Mouse (Mus musculus): ENCODE results near the gene Sspn. TPM values are rescaled to one million over a fixed set of nuclear protein-coding genes. Genes with fewer than 3 reads are reported as not detected.
A peak's percentile ranks its signal among the peaks of the same experiment; 100 is the strongest.

Sspn gene
- polyA plus RNA-seq, 1 experiment from 2014 or later, result 3.6 TPM

DNA sequence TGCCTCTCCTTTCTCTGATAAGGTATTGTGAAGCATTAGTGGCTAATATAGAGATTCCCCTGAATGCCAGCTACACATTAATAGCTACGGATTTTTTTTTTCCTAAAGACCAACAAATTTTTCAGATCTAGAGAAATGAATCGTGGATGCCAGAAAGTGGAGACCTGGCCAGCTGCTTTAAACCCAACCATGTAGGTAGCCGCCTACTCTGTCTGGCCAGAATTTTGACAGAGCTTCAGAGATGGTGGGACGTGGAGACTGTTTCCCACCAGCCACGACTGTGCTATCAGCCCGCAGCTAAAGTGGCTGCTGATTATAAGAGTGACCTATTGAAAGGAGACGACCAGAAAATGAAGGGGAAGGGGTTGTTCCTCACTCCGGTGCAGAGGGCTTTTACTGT is 36.3 kb downstream of the Sspn start:
- WGBS, result 79% methylated on average over 8 of the region's 8 CpGs
- H3K27ac ChIP-seq (ENCODE audit: low read depth, low read length), result no peak overlapping the region
- no peak for ATAC-seq

DNA sequence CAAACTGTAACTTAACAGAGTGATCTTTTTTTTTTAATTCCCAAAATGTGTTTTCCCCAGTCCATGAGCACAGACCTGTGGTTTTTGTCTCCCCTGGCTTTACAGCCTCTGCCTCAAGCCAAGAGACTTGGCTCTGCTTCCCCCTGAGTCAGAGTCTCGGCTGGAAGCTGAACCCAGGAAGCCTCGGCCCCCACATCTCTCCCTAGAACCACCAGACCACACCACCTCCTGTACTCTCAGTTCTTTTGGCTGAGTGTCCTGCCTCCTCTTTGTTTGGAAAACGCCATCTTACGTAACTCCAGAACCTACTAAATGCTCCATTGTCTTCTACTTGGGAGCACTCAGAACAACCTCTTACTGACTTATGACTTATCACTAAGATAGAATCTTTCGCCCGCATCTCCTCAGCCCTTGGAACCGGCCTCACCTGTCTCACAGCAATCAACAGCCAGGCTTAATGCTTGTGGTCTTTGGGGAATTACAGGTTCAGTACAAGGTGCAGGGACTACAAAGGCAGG is 36.9 kb downstream of the Sspn start:
- TF ChIP-seq CTCF (IDR thresholded peaks at IDR 0.05; ENCODE audit: low read depth), result no peak
- no peak overlapping the region for H3K9ac ChIP-seq (ENCODE audit: low read depth, low read length)
- 0 out of 2 replicates have a peak overlapping the region, but pooled peaks have one; percentile 3 for H3K4me2 ChIP-seq (replicated peaks; ENCODE audit: low read depth)
- H3K36me3 ChIP-seq (ENCODE audit: control insufficient read depth, insufficient read depth), result no peaks in the 10 kb centered on the region
- no peak for ATAC-seq
- no peaks in the 10 kb centered on the region for H3K9me3 ChIP-seq (ENCODE audit: control insufficient read depth)
- no peak overlapping the region for H3K27ac ChIP-seq (ENCODE audit: low read depth, low read length)
- H3K4me3 ChIP-seq (ENCODE audit: low read depth, low read length), result no peak overlapping the region
- H3K27me3 ChIP-seq (replicated peaks; ENCODE audit: control insufficient read depth, insufficient read depth, low read length), result no peaks in the 10 kb centered on the region
- WGBS, result 35% methylated on average over 7 of the region's 7 CpGs
- H3K4me1 ChIP-seq (replicated peaks; ENCODE audit: control insufficient read depth, insufficient read depth, low read length), result 0 out of 2 replicates have a peak, but pooled peaks cover 6% of the 10 kb centered on the region

More for the DNA sequence above, 36.3 kb downstream of the Sspn start:
- no peak overlapping the region for H3K4me2 ChIP-seq (replicated peaks; ENCODE audit: low read depth)
- H3K4me3 ChIP-seq (ENCODE audit: low read depth, low read length), result no peak overlapping the region
- no peaks in the 10 kb centered on the region for H3K9me3 ChIP-seq (ENCODE audit: control insufficient read depth)
- H3K4me1 ChIP-seq (replicated peaks; ENCODE audit: control insufficient read depth, insufficient read depth, low read length), result 0 out of 2 replicates have a peak, but pooled peaks cover 6% of the 10 kb centered on the region
- no peak overlapping the region for H3K9ac ChIP-seq (ENCODE audit: low read depth, low read length)
- no peak for TF ChIP-seq CTCF (IDR thresholded peaks at IDR 0.05; ENCODE audit: low read depth)
- no peaks in the 10 kb centered on the region for H3K36me3 ChIP-seq (ENCODE audit: control insufficient read depth, insufficient read depth)
- H3K27me3 ChIP-seq (replicated peaks; ENCODE audit: control insufficient read depth, insufficient read depth, low read length), result no peaks in the 10 kb centered on the region

DNA sequence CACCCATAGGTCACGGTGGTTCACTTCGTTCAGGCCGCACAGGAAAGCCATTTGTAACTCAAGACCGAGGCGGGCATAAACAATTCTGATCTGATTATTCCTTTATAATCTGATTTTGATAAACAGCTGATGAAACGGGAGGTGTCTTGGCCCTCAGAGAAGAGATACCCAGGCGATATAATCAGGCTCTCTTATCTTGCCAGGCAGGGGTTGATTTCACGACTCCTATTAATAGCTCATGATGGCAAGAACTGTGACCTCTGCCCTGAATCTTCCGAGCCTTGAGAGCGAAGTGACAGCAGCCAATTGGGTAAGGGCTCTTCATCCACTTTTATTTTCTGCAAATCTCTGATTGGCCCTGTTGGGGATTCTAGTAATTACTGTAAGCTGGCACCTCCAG is 37.4 kb downstream of the Sspn start:
- no peak overlapping the region for H3K9ac ChIP-seq (ENCODE audit: low read depth, low read length)
- no peaks in the 10 kb centered on the region for H3K27me3 ChIP-seq (replicated peaks; ENCODE audit: control insufficient read depth, insufficient read depth, low read length)
- 26% methylated on average over 10 of the region's 10 CpGs for WGBS
- H3K36me3 ChIP-seq (ENCODE audit: control insufficient read depth, insufficient read depth), result no peaks in the 10 kb centered on the region
- no peak for TF ChIP-seq CTCF (IDR thresholded peaks at IDR 0.05; ENCODE audit: low read depth)
- no peak overlapping the region for H3K4me3 ChIP-seq (ENCODE audit: low read depth, low read length)
- H3K27ac ChIP-seq (ENCODE audit: low read depth, low read length), result no peak overlapping the region
- H3K4me2 ChIP-seq (replicated peaks; ENCODE audit: low read depth), result 0 out of 2 replicates have a peak overlapping the region, but pooled peaks have one; percentile 3
- no peak for ATAC-seq
- H3K9me3 ChIP-seq (ENCODE audit: control insufficient read depth), result no peaks in the 10 kb centered on the region
- 0 out of 2 replicates have a peak, but pooled peaks cover 6% of the 10 kb centered on the region for H3K4me1 ChIP-seq (replicated peaks; ENCODE audit: control insufficient read depth, insufficient read depth, low read length)

DNA sequence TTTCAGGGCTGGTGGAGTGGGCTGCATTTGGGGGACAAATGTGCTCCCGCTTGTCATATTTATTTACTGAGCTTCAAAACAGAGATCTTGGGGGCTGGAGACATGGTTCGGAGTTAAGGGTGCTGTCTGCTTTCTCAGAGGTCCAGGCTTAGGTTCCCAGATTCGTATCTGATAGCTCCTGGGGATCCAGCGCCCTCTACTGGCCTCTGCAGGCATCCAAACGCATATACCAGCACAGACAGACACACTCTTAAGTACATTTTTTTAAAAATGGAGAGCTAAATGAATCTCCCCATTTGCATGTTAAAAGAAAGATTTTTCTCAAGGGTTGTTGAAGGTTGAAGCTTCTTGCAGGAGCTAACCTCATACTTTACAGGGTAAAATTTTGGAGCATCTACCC is 38.1 kb downstream of the Sspn start:
- no peaks in the 10 kb centered on the region for H3K9me3 ChIP-seq (ENCODE audit: control insufficient read depth)
- no peaks in the 10 kb centered on the region for H3K36me3 ChIP-seq (ENCODE audit: control insufficient read depth, insufficient read depth)
- H3K4me1 ChIP-seq (replicated peaks; ENCODE audit: control insufficient read depth, insufficient read depth, low read length), result 0 out of 2 replicates have a peak, but pooled peaks cover 6% of the 10 kb centered on the region
- H3K9ac ChIP-seq (ENCODE audit: low read depth, low read length), result no peak overlapping the region
- ATAC-seq, result no peak
- H3K4me3 ChIP-seq (ENCODE audit: low read depth, low read length), result no peak overlapping the region
- H3K27ac ChIP-seq (ENCODE audit: low read depth, low read length), result no peak overlapping the region
- no peaks in the 10 kb centered on the region for H3K27me3 ChIP-seq (replicated peaks; ENCODE audit: control insufficient read depth, insufficient read depth, low read length)
- WGBS, result 86% methylated on average over 5 of the region's 5 CpGs
- H3K4me2 ChIP-seq (replicated peaks; ENCODE audit: low read depth), result no peak overlapping the region
- TF ChIP-seq CTCF (IDR thresholded peaks at IDR 0.05; ENCODE audit: low read depth), result peak; percentile 39

DNA sequence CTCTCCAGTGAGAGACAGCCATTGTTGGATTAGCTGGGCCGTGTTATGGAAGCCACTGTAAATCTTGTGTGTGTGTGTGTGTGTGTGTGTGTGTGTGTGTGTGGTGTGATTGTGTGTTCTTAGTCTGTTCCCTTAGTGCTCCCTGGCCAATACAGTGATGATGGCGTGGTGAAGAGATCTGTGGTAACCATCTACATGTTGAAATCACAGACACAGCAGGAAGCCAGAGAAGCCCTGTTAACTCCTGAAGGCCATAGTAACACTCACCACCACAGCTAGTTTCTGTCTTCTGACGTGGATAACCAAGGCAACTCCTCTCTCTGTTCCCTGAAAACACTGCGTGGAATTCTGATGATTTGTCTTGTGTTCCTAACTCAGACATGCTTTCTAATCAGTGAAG is 40.7 kb downstream of the Sspn start:
- no peak for TF ChIP-seq CTCF (IDR thresholded peaks at IDR 0.05; ENCODE audit: low read depth)
- no peak overlapping the region for H3K9ac ChIP-seq (ENCODE audit: low read depth, low read length)
- H3K4me2 ChIP-seq (replicated peaks; ENCODE audit: low read depth), result no peak overlapping the region
- H3K4me1 ChIP-seq (replicated peaks; ENCODE audit: control insufficient read depth, insufficient read depth, low read length), result 0 out of 2 replicates have a peak, but pooled peaks cover 6% of the 10 kb centered on the region
- H3K27ac ChIP-seq (ENCODE audit: low read depth, low read length), result no peak overlapping the region
- ATAC-seq, result no peak
- H3K36me3 ChIP-seq (ENCODE audit: control insufficient read depth, insufficient read depth), result no peaks in the 10 kb centered on the region
- no peaks in the 10 kb centered on the region for H3K27me3 ChIP-seq (replicated peaks; ENCODE audit: control insufficient read depth, insufficient read depth, low read length)
- WGBS, result 86% methylated on average over 4 of the region's 4 CpGs
- no peaks in the 10 kb centered on the region for H3K9me3 ChIP-seq (ENCODE audit: control insufficient read depth)
- no peak overlapping the region for H3K4me3 ChIP-seq (ENCODE audit: low read depth, low read length)

DNA sequence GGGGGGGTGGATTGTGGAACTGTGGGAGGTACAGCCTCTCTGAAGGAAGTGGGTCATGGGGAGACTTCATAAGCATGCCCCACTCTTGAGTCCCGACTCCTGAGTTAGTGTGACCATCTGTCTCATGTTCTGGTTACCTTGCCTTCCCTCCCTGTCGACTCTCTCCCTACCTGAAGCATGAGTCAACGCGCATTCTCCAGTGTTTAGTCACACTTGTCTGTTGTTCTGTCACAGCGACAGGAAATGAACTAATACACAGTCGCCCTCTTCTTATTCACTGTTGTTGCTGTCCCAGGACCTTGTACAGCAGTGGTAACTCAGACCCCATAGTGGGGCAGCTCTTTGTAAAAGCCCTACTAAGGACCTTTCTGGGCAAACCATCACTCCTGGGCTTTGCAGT is 41.4 kb downstream of the Sspn start:
- Histone ChIP-seq H3K4me2 (replicated peaks; ENCODE audit: low read depth) (no peak overlapping the region), H3K36me3 (ENCODE audit: control insufficient read depth, insufficient read depth) (no peaks in the 10 kb centered on the region), H3K4me3 (ENCODE audit: low read depth, low read length) (no peak overlapping the region), H3K4me1 (replicated peaks; ENCODE audit: control insufficient read depth, insufficient read depth, low read length) (0 out of 2 replicates have a peak, but pooled peaks cover 6% of the 10 kb centered on the region), H3K9ac (ENCODE audit: low read depth, low read length) (no peak overlapping the region), H3K9me3 (ENCODE audit: control insufficient read depth) (no peaks in the 10 kb centered on the region), H3K27ac (ENCODE audit: low read depth, low read length) (no peak overlapping the region), H3K27me3 (replicated peaks; ENCODE audit: control insufficient read depth, insufficient read depth, low read length) (no peaks in the 10 kb centered on the region)
- no peak for ATAC-seq
- TF ChIP-seq CTCF (IDR thresholded peaks at IDR 0.05; ENCODE audit: low read depth), result no peak
- WGBS, result 78% methylated on average over 6 of the region's 6 CpGs

All from intestine, postnatal 0 days (tissue).